Mouse (Mus musculus) lung, postnatal 0 days (tissue): ENCODE results near the gene Kirrel2. TPM values are rescaled to one million over a fixed set of nuclear protein-coding genes. Genes with fewer than 3 reads are reported as not detected.
"Not testable (repeated sequence)": the region's sequence is repeated elsewhere in the genome, so short reads cannot be mapped to it uniquely, and the experiment has no call there.

Experiments
- ATAC-seq: fragments of 200-750 bp; cut with Nextera tagmentation; 2 replicates; pipeline ENCODE4 v1.8.0; 2017; ENCODE audit warnings: moderate library complexity
- DNase-seq: peaks from one replicate; pipeline ENCODE4 v3.0.0-alpha.2; 2016; ENCODE audit warnings: low spot score
- H3K27ac ChIP-seq: fragments of 300-500 bp; sonication (generic); 2 replicates; pipeline ENCODE4 v1.5.1; 2014; ENCODE audit warnings: antibody characterized with exemption, mild to moderate bottlenecking, low read length, mixed read lengths
- H3K27me3 ChIP-seq: fragments of 300-500 bp; sonication (generic); replicated peaks from 2 replicates; pipeline ENCODE4 v1.6.1; 2014; ENCODE audit warnings: low read length, mixed read lengths; ENCODE audit not compliant: insufficient read depth
- H3K36me3 ChIP-seq: fragments of 300-500 bp; sonication (generic); 2 replicates; pipeline ENCODE4 v1.6.1; 2014; ENCODE audit warnings: low read length, mixed read lengths; ENCODE audit not compliant: insufficient read depth
- H3K4me1 ChIP-seq: fragments of 300-500 bp; sonication (generic); 2 replicates; pipeline ENCODE4 v1.6.1; 2014; ENCODE audit warnings: antibody characterized with exemption, low read depth, low read length, mixed read lengths; ENCODE audit not compliant: insufficient read depth
- H3K4me2 ChIP-seq: fragments of 300-500 bp; sonication (generic); replicated peaks from 2 replicates; pipeline ENCODE4 v1.6.1; 2014; ENCODE audit warnings: low read depth, mild to moderate bottlenecking, low read length, moderate library complexity, mixed read lengths
- H3K4me3 ChIP-seq: fragments of 300-500 bp; sonication (generic); 2 replicates; pipeline ENCODE4 v1.5.1; 2014; ENCODE audit warnings: low read depth, low read length
- H3K9ac ChIP-seq: fragments of 300-500 bp; sonication (generic); replicated peaks from 2 replicates; pipeline ENCODE4 v1.6.1; 2014; ENCODE audit warnings: low read depth, mild to moderate bottlenecking
- H3K9me3 ChIP-seq: fragments of 300-500 bp; sonication (generic); 2 replicates; pipeline ENCODE4 v1.6.1; 2016; ENCODE audit warnings: low read length, mixed read lengths
- CTCF ChIP-seq: IDR thresholded peaks from 2 replicates; pipeline ENCODE4 v1.5.1; 2016; ENCODE audit warnings: antibody characterized with exemption, mild to moderate bottlenecking
- EP300 ChIP-seq: IDR thresholded peaks from 2 replicates; pipeline ENCODE4 v1.6.1; 2016; ENCODE audit warnings: antibody characterized with exemption, mild to moderate bottlenecking, control low read depth
- WGBS: fragments of 180-500 bp; shearing (Covaris S2); extraction: QIAGEN DNeasy Blood & Tissue Kit; methylation state at CpG from one replicate; pipeline ENCODE4 v1.1.7; 2014; 5-methylcytosine and 5-hydroxymethylcytosine counted together
- polyA plus RNA-seq: library from polyadenylated mRNA; unstranded; fragments of >200 nt; fragmentation: Nextera tagmentation; extraction: Ambion mirVana; gene quantifications from 2 replicates; pipeline ENCODE4 v1.2.1, GENCODE M21; 2015

Kirrel2 gene
- polyA plus RNA-seq = not detected in 2 replicates

GRCm38 (mm10) chr7:30457629-30458330, at the start of gene Kirrel2, which contains the start of gene Nphs1:
Gene Kirrel2, minus strand, starts transcription at chr7:30457690.
Gene Nphs1, plus strand, starts transcription at chr7:30458315.
- H3K4me2 ChIP-seq = no peak within 1 kb of the TSS

DNA sequence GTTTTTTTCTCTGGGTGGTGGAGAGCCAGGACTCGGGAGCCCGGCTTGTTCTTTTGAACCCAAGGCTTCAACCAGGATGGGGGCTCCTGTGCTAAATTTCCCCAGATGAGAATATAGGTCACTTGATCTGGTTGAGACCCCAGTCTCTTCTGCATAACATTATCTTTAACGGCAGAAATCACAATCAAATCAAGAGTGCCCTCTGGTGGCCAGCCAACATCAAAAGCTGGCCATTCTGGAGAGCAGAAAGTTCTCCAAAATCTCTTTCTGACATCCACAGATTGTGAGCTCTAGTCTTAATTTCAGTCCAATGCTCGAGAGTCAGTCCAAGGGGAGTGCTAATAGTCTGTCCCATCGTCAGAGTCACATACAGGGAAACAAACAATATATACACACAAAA, 43.7 kb upstream of the Kirrel2 start:
- H3K27ac ChIP-seq, DNase-seq, H3K4me2 ChIP-seq, H3K36me3 ChIP-seq, ATAC-seq, H3K9ac ChIP-seq, H3K4me1 ChIP-seq, H3K27me3 ChIP-seq, H3K4me3 ChIP-seq, H3K9me3 ChIP-seq: not testable (repeated sequence)
- peak; percentile 32 for TF ChIP-seq CTCF
- 73% methylated on average over 5 of the region's 5 CpGs for WGBS

More at GRCm38 (mm10) chr7:30457629-30458330, at the start of gene Kirrel2, which contains the start of gene Nphs1:
- TF ChIP-seq CTCF = no peak
- no peak for TF ChIP-seq EP300
- H3K27ac ChIP-seq = no peak within 1 kb of the TSS
- no peaks in the 10 kb centered on the region for H3K9me3 ChIP-seq
- H3K4me1 ChIP-seq = no peaks in the 10 kb centered on the region
- no peaks in the 10 kb centered on the region for H3K36me3 ChIP-seq
- ATAC-seq (no peak), DNase-seq (no peak)
- 6% methylated on average over 13 of the region's 16 CpGs for WGBS
- no peak within 1 kb of the TSS for H3K9ac ChIP-seq
- peaks cover 38% of the 10 kb centered on the region for H3K27me3 ChIP-seq
- no peak within 1 kb of the TSS for H3K4me3 ChIP-seq

- not testable (repeated sequence) for H3K9me3 ChIP-seq, H3K27me3 ChIP-seq, DNase-seq, ATAC-seq, H3K4me2 ChIP-seq, H3K36me3 ChIP-seq, H3K4me3 ChIP-seq, H3K4me1 ChIP-seq, H3K9ac ChIP-seq, H3K27ac ChIP-seq
- WGBS = 48% methylated on average over 5 of the region's 5 CpGs
These were observed 38.1 kb upstream of the Kirrel2 start for GRCm38 (mm10) chr7:30495506-30496042.

DNA sequence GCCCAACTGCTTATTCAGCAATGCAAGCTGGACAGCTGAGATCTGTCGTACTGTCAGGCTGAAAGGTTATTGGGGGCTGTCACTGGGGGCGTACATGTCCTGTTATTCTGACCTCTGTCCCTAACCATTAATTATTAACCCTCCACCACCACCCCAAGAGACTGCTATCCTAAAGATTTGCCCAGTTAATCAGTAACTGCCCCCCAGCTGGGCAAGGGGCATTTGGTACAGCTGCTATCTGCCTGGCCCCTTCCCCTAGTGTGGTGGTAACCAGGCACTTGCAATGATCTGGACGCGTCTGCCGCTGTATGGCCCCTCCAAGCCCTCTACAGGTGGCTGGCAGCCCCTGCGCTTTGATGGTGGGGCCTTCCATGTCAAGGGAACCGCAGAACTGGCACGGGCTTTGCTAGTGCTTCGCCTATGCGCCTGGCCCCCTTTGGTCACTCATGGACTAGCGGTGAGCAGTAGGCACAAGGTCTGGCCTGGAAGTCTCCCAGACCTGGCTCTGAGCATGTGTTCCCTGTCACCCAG, 36.0 kb upstream of the Kirrel2 start, which contains the start of gene Prodh2:
Gene Prodh2 (plus strand): TSS at position 222 of the 531 bp plus-strand sequence.
- no peaks in the 10 kb centered on the region for H3K9me3 ChIP-seq

DNA sequence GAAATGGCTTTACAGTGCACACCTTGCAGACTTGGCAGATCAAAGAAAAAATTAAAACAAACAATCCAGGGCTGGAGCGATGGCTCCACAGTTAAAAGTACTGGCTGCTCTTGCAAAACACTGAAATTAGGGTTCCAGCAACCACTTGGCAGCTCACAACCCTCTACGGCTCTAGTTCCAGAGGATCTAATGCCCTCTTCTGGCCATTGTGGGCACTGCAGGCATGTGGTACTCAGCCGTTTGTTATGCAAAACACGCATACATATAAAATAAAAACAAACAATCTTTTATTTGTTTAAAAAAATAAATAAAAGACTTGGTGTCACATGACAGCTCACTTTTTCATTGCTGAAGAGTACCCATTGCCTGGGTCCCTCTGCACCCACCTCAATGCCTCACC, 35.3 kb upstream of the Kirrel2 start:
- 17% methylated on average over 4 of the region's 4 CpGs for WGBS
- no peaks in the 10 kb centered on the region for H3K27me3 ChIP-seq
- DNase-seq = peak; percentile 67
- no peak for ATAC-seq
- H3K4me2 ChIP-seq = no peak overlapping the region
- H3K9me3 ChIP-seq = no peaks in the 10 kb centered on the region
- no peak overlapping the region for H3K9ac ChIP-seq
- no peak for TF ChIP-seq EP300
- TF ChIP-seq CTCF = peak; percentile 84
- H3K4me1 ChIP-seq = no peaks in the 10 kb centered on the region
- no peak overlapping the region for H3K4me3 ChIP-seq
- no peaks in the 10 kb centered on the region for H3K36me3 ChIP-seq
- no peak overlapping the region for H3K27ac ChIP-seq

More for the DNA sequence above, 36.0 kb upstream of the Kirrel2 start, which contains the start of gene Prodh2:
- Histone ChIP-seq H3K9ac (no peak within 1 kb of the TSS), H3K27ac (no peak within 1 kb of the TSS), H3K36me3 (no peaks in the 10 kb centered on the region), H3K4me3 (no peak within 1 kb of the TSS), H3K4me2 (no peak within 1 kb of the TSS), H3K4me1 (no peaks in the 10 kb centered on the region), H3K27me3 (no peaks in the 10 kb centered on the region)
- TF ChIP-seq CTCF (no peak), EP300 (no peak)
- WGBS = 51% methylated on average over 11 of the region's 11 CpGs
- DNase-seq (no peak), ATAC-seq (no peak)

DNA sequence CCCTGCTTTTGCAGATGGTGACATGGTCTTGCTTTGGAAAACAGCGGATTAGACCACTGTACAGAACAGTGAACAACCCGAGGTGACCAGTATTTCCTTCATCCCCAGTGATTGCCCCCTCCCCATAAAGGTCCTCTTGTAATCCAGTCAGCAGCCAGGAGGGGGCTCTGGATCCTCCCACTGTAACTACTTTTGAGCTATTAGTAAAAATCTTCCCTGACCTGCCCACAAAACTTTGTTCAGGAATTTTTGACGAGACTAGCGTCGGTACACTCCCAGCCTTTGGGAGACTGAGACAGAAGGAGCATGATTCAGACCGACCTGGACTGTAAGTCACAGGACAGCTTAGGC, 33.4 kb upstream of the Kirrel2 start:
- DNase-seq (no peak), ATAC-seq (no peak)
- Histone ChIP-seq H3K4me3 (no peak overlapping the region), H3K36me3 (no peaks in the 10 kb centered on the region), H3K27ac (no peak overlapping the region), H3K27me3 (no peaks in the 10 kb centered on the region), H3K9me3 (no peaks in the 10 kb centered on the region), H3K9ac (no peak overlapping the region), H3K4me2 (no peak overlapping the region), H3K4me1 (no peaks in the 10 kb centered on the region)
- TF ChIP-seq EP300 (no peak), CTCF (no peak)
- 13% methylated on average over 6 of the region's 6 CpGs for WGBS
